Mouse (Mus musculus): ENCODE measurements at regions not wholly inside any gene's neighbourhood (a gene's known extent, or its start where the extent isn't known, plus 50 kb on each side); places are given as distances from the start of the nearest gene placed in this dataset.

DNA sequence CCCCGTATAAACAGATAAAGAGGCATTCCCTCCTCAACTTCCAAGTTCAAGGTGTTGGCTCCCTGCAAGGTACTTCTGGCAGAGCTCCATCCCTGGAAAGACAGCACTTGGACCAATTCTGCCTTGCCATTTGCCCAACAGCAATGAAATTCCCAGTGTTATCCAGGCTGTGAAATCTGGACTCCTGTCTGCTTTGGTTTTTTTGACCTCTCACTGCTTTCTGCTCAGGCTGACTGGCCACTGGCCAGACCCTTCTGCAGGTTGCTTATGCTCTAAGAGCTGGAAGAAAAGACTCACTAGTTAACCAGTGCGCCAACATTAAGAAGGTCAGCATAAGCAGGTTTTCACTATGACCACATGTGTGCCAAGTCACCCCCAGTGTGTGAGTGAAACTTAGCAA lies 448.4 kb downstream of the Sorl1 start:
- TF ChIP-seq CTCF (IDR thresholded peaks at IDR 0.05; ENCODE audit: low read depth) (no peak), EP300 (IDR thresholded peaks at IDR 0.05; ENCODE audit: low read depth) (no peak)
